Mouse (Mus musculus) forebrain, embryonic 15.5 days (tissue): ENCODE measurements around the gene Lrp10. TPM values are rescaled to one million over a fixed set of nuclear protein-coding genes. Genes with fewer than 3 reads are reported as not detected.

Experiments
- ATAC-seq: fragments of 200-750 bp; cut with Nextera tagmentation; replicated peaks from 2 replicates; pipeline ENCODE4 v1.8.0; 2017; ENCODE audit warnings: mild to moderate bottlenecking, moderate TSS enrichment, moderate library complexity
- H3K27ac ChIP-seq: fragments of 300-500 bp; sonication (generic); replicated peaks from 2 replicates; pipeline ENCODE4 v1.5.1; 2015; ENCODE audit warnings: mild to moderate bottlenecking, inconsistent platforms
- H3K27me3 ChIP-seq: fragments of 300-500 bp; sonication (generic); 2 replicates; pipeline ENCODE4 v1.6.1; 2015; ENCODE audit warnings: inconsistent platforms
- H3K36me3 ChIP-seq: fragments of 300-500 bp; sonication (generic); 2 replicates; pipeline ENCODE4 v1.6.1; 2015; ENCODE audit warnings: mild to moderate bottlenecking, inconsistent platforms
- H3K4me1 ChIP-seq: fragments of 300-500 bp; sonication (generic); 2 replicates; pipeline ENCODE4 v1.6.1; 2015; ENCODE audit warnings: inconsistent platforms
- H3K4me2 ChIP-seq: fragments of 300-500 bp; sonication (generic); replicated peaks from 2 replicates; pipeline ENCODE4 v1.6.1; 2015; ENCODE audit warnings: mild to moderate bottlenecking, inconsistent platforms
- H3K4me3 ChIP-seq: fragments of 300-500 bp; sonication (generic); 2 replicates; pipeline ENCODE4 v1.5.1; 2015; ENCODE audit warnings: mild to moderate bottlenecking, inconsistent platforms
- H3K9ac ChIP-seq: fragments of 300-500 bp; sonication (generic); replicated peaks from 2 replicates; pipeline ENCODE4 v1.6.1; 2015; ENCODE audit warnings: mild to moderate bottlenecking, inconsistent platforms
- H3K9me3 ChIP-seq: fragments of 300-500 bp; sonication (generic); 2 replicates; pipeline ENCODE4 v1.6.1; 2016; ENCODE audit warnings: inconsistent platforms
- WGBS: fragments of 180-500 bp; shearing (Covaris S2); methylation state at CpG from one replicate; pipeline ENCODE4 v1.1.7; 2015; ENCODE audit warnings: mixed read lengths; 5-methylcytosine and 5-hydroxymethylcytosine counted together
- polyA plus RNA-seq: library from polyadenylated mRNA; unstranded; fragments of >200 nt; fragmentation: Nextera tagmentation; extraction: Ambion mirVana; gene quantifications from 2 replicates; pipeline ENCODE4 v1.2.1, GENCODE M21; 2015

The Lrp10 gene
- polyA plus RNA-seq, 1 experiment from 2014 or later, result 32.5 TPM

DNA sequence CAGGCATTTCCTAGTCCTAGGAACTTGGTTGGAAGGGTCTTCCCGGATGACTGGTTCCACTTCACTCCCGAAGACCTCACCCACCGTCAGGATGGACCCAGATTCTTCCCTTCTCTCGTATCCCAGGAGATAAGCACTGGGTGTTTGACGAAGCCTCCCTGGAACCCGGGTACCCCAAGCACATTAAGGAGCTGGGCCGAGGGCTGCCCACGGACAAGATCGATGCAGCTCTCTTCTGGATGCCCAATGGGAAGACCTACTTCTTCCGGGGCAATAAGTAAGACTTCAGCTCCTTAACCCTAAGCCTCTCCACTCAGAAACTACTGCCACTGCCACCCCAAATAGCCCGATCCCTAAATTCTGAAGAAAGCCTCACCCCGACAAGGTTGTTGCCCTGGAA, 24.8 kb upstream of the Lrp10 start:
- Histone ChIP-seq H3K27me3 (no peaks in the 10 kb centered on the region), H3K4me3 (no peak overlapping the region), H3K4me1 (peaks cover 2% of the 10 kb centered on the region; the same call in 1 of the 2 replicates), H3K9me3 (no peaks in the 10 kb centered on the region), H3K9ac (no peak overlapping the region), H3K4me2 (no peak overlapping the region), H3K36me3 (peaks cover 7% of the 10 kb centered on the region; the same call in 1 of the 2 replicates), H3K27ac (no peak overlapping the region)
- no peak for ATAC-seq
- 78% methylated on average over 12 of the region's 12 CpGs for WGBS

DNA sequence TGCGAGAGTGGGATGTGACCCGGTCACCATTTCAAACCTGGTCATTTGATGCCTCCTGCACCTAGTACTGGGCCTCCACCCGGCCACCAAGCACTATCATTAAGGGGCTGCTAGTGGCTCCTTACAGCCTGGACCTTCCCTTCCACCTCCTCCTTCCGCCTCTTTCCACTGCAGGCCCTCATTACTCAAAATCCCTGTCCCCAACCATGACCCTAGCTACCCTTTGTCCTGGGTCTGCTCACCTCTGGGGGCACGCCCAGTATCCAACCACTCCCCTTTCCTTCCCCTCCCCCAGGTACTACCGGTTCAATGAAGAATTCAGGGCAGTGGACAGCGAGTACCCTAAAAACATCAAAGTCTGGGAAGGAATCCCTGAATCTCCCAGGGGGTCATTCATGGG, 24.3 kb upstream of the Lrp10 start:
- Histone ChIP-seq H3K27me3 (no peaks in the 10 kb centered on the region), H3K27ac (no peak overlapping the region), H3K4me2 (no peak overlapping the region), H3K9me3 (no peaks in the 10 kb centered on the region), H3K4me3 (no peak overlapping the region), H3K36me3 (peaks cover 7% of the 10 kb centered on the region; the same call in 1 of the 2 replicates), H3K9ac (no peak overlapping the region), H3K4me1 (no peaks in the 10 kb centered on the region)
- ATAC-seq, result no peak
- WGBS, result 63% methylated on average over 7 of the region's 7 CpGs

DNA sequence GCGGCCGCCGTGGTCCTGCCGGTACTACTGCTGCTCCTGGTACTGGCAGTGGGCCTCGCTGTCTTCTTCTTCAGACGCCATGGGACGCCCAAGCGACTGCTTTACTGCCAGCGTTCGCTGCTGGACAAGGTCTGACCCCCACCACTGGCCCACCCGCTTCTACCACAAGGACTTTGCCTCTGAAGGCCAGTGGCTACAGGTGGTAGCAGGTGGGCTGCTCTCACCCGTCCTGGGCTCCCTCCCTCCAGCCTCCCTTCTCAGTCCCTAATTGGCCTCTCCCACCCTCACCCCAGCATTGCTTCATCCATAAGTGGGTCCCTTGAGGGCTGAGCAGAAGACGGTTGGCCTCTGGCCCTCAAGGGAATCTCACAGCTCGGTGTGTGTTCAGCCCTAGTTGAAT, 23.4 kb upstream of the Lrp10 start:
- no peak overlapping the region for H3K9ac ChIP-seq
- H3K27ac ChIP-seq, result no peak overlapping the region
- H3K36me3 ChIP-seq, result peaks cover 7% of the 10 kb centered on the region; the same call in 1 of the 2 replicates
- H3K4me3 ChIP-seq, result no peak overlapping the region
- ATAC-seq, result no peak
- 95% methylated on average over 14 of the region's 14 CpGs for WGBS
- H3K9me3 ChIP-seq, result no peaks in the 10 kb centered on the region
- H3K4me1 ChIP-seq, result no peaks in the 10 kb centered on the region
- H3K27me3 ChIP-seq, result no peaks in the 10 kb centered on the region
- no peak overlapping the region for H3K4me2 ChIP-seq

DNA sequence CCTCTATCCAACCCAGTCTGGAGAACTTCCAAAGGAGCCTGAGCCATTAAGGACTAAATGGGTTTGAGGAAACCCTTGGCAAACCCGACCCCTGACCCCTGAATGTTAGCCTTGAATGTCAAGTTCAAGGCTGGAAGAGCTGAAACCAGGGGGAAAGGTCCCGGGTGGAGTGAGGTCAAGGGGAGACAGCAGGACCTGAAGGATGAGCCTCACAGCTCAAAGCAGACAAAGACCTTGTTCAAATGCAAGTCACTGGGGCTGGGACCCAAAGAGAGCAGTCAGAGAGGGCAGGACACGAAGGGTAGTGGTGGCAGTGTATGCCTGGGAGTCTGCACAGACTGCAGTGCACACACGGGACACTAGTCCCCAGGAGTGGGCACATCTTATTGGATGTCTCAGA, 22.6 kb upstream of the Lrp10 start:
- Histone ChIP-seq H3K4me1 (no peaks in the 10 kb centered on the region), H3K4me2 (no peak overlapping the region), H3K9me3 (no peaks in the 10 kb centered on the region), H3K36me3 (peaks cover 7% of the 10 kb centered on the region; the same call in 1 of the 2 replicates), H3K4me3 (no peak overlapping the region), H3K27ac (no peak overlapping the region), H3K27me3 (no peaks in the 10 kb centered on the region), H3K9ac (no peak overlapping the region)
- 87% methylated on average over 4 of the region's 4 CpGs for WGBS
- no peak for ATAC-seq

DNA sequence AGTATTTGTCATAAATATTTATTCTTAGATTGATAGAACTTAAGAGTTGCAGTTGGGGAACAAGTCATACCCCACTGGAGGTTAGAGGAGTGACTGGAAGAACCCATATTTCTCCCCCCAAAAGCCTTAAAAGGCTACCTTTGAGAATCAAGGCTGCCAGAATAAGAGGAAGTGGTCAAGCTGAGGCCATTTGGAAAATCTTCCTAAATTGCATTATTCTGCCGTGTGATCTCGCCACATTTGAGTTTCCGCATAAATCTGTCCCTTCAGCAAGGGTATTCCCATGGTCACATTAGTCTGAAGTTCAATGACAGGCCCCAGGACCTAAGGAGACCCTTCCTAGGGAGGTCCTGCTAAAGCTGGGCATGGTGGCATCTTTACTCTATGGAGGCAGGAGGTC, 21.4 kb upstream of the Lrp10 start:
- no peak for ATAC-seq
- H3K4me3 ChIP-seq, result no peak overlapping the region
- no peak overlapping the region for H3K4me2 ChIP-seq
- H3K9ac ChIP-seq, result no peak overlapping the region
- no peaks in the 10 kb centered on the region for H3K4me1 ChIP-seq
- no peak overlapping the region for H3K27ac ChIP-seq
- H3K36me3 ChIP-seq, result peaks cover 7% of the 10 kb centered on the region; the same call in 1 of the 2 replicates
- no peaks in the 10 kb centered on the region for H3K9me3 ChIP-seq
- WGBS, result 97% methylated on average over 3 of the region's 3 CpGs
- no peaks in the 10 kb centered on the region for H3K27me3 ChIP-seq

DNA sequence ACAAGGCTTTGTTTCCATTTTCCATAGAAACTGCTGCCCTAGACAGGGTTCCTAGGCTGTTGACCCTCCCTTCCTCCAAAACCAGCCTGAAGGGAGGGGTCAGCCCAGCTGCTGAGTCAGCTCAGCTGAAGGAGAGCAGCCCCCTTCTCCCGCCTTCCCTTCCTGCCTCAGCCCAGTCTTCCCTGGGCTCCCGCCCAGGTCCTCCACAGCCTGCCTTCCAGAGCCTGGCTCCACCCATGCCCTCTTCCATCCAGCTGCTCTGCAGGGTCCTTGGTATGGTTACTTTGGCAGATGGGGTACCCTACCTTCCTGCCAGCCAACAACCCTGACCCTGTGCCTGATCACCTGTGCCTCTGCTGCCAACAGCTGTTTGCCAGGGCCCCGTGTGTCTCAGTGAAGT, 20.7 kb upstream of the Lrp10 start:
- Histone ChIP-seq H3K4me3 (no peak overlapping the region), H3K27ac (peak overlapping the region; percentile 34), H3K9ac (no peak overlapping the region), H3K27me3 (no peaks in the 10 kb centered on the region), H3K4me2 (no peak overlapping the region), H3K4me1 (no peaks in the 10 kb centered on the region), H3K9me3 (no peaks in the 10 kb centered on the region), H3K36me3 (peaks cover 7% of the 10 kb centered on the region; the same call in 1 of the 2 replicates)
- WGBS, result 30% methylated on average over 3 of the region's 3 CpGs
- no peak for ATAC-seq

DNA sequence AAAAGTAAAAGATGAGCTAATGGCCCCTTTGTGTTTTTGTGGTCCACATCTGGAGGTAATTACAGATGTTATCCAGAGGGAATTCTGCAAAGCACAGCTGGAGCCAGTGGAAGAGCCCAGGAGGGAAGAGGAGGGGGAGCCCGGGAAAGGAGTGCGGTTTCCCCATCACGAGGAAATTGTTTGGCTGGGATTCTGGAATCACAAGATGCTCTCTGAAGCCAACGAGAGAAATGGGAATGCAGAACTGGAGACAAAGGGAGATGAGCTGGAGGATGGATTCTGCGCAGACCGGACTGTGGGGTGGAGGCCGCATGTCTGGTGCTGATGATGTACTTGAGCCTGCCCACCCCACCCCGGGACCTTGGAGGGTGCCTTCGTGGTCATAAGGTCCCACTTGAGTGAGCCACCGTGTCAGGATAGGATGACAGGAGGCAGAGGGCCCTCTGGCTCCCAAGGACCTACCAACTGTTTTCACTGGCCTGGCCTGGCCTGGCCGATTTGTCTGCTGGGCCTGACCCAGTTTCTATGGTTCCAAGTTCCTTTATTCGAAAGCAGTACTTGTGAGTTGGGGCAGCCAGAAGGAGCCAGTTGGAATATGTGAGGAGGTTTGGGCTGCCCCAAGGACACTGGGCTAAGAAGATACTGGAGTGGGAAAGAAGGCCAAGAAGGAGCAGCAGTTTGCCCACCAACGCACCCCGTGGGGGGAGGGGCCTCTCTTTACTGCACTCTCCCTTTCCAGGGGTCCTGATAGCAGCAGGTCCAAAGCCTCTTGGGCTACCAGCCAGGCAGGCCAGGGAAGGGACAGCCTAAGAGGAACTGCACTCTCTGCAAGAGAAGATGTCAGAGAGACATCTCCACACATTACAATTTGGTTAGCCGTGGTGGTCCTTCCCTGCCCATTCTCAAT, 20.0 kb upstream of the Lrp10 start:
- WGBS, result 63% methylated on average over 15 of the region's 15 CpGs
- H3K27ac ChIP-seq, result peak overlapping the region; percentile 41
- H3K4me3 ChIP-seq, result no peak overlapping the region
- no peaks in the 10 kb centered on the region for H3K27me3 ChIP-seq
- no peak overlapping the region for H3K4me2 ChIP-seq
- peaks cover 4% of the 10 kb centered on the region; the same call in 1 of the 2 replicates for H3K36me3 ChIP-seq
- ATAC-seq, result no peak
- H3K9me3 ChIP-seq, result no peaks in the 10 kb centered on the region
- peaks cover 3% of the 10 kb centered on the region; the same call in 1 of the 2 replicates for H3K4me1 ChIP-seq
- no peak overlapping the region for H3K9ac ChIP-seq

DNA sequence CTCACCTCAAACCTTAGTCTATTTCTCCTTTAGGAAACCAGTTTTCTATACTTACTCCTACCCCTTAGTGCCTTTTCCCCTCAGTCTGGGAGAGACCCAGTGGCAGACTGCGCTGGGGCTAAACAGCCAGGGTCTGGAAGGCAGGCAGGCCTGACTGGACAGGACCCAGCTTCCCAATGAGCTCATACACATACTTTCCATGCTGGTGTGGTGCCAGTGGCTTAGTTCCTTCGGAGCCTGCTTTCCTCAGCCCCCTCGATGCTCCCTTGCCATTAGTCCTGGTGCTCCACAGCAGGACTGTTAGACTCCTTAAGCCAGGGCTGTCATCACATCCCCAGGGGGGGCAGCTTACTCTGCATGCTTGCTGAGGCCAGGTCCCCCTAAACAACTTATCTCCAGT, 18.5 kb upstream of the Lrp10 start:
- 54% methylated on average over 3 of the region's 3 CpGs for WGBS
- Histone ChIP-seq H3K4me3 (no peak overlapping the region), H3K9ac (no peak overlapping the region), H3K4me1 (peaks cover 7% of the 10 kb centered on the region; the same call in 1 of the 2 replicates), H3K9me3 (no peaks in the 10 kb centered on the region), H3K36me3 (no peaks in the 10 kb centered on the region; the same call in 1 of the 2 replicates), H3K27me3 (no peaks in the 10 kb centered on the region), H3K4me2 (no peak overlapping the region), H3K27ac (no peak overlapping the region)
- no peak for ATAC-seq

DNA sequence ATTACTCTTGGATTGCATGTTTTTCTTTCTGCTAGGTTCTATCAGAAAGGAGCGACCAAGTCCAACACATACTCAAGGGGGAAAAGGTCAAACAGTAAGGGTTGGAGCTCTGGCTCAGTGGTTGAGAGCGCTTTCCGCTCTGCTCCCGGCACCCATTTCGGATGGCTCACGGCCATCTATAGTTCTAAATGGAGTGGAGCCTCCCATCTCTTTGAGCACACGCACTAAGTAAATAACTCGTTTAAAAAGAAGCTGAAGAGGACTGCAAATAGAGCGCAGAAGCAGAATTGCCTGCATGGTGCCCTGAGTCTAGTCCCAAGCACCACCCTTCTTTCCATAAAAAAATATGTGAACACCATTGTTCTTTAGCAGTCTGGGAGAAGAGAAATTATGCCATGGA, 10.4 kb upstream of the Lrp10 start:
- WGBS, result 88% methylated on average over 9 of the region's 9 CpGs
- H3K4me3 ChIP-seq, result no peak overlapping the region

DNA sequence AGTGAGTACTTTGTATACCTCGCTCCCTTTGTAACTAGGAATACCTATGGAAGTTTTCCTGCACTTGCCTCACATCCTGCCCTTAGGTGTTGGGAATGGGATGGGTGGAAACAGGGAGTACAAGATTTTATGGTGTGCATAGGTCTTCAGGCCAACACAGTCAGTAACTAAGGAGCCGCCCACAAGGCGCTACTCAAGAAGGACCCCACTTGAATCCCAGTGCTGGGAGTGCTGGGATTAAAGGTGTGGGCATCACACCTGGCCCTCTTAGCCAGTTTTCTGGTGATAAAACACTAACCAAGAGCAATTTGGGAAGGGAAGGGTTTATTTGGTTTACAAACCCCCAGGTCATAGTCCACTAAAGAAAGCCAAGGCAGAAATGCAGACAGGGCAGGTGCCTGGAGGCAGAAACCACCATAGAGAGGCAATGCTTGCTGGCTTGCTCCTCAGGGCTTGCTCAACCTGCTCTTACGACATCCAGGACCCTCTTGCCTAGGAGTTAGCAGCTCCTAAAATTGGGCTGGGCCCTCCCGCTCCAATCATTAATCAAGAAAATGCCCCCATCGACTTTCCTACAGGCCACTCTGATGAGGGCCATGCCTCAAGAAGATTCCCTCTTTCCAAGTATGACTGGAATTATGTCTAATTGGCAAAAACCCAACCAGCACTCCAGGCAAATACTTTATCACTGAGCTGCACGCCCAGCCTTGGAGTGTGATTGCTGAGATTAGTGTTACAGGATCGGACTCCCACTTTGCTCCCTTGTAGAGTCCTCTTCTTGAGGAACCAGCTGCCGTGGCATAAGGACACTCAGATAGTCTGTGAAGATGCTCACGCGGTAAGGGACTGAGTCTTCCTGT, 9.0 kb upstream of the Lrp10 start:
- no peaks in the 10 kb centered on the region for H3K4me1 ChIP-seq
- H3K4me2 ChIP-seq, result no peak overlapping the region
- ATAC-seq, result no peak
- no peak overlapping the region for H3K9ac ChIP-seq
- WGBS, result 85% methylated on average over 11 of the region's 11 CpGs
- no peaks in the 10 kb centered on the region for H3K27me3 ChIP-seq
- H3K36me3 ChIP-seq, result no peaks in the 10 kb centered on the region
- no peak overlapping the region for H3K27ac ChIP-seq
- H3K9me3 ChIP-seq, result no peaks in the 10 kb centered on the region
- H3K4me3 ChIP-seq, result no peak overlapping the region

More for the DNA sequence above, 10.4 kb upstream of the Lrp10 start:
- Histone ChIP-seq H3K36me3 (no peaks in the 10 kb centered on the region), H3K4me1 (peaks cover 7% of the 10 kb centered on the region; the same call in 1 of the 2 replicates), H3K9ac (no peak overlapping the region), H3K9me3 (no peaks in the 10 kb centered on the region), H3K4me2 (no peak overlapping the region), H3K27me3 (no peaks in the 10 kb centered on the region), H3K27ac (no peak overlapping the region)
- ATAC-seq, result no peak

DNA sequence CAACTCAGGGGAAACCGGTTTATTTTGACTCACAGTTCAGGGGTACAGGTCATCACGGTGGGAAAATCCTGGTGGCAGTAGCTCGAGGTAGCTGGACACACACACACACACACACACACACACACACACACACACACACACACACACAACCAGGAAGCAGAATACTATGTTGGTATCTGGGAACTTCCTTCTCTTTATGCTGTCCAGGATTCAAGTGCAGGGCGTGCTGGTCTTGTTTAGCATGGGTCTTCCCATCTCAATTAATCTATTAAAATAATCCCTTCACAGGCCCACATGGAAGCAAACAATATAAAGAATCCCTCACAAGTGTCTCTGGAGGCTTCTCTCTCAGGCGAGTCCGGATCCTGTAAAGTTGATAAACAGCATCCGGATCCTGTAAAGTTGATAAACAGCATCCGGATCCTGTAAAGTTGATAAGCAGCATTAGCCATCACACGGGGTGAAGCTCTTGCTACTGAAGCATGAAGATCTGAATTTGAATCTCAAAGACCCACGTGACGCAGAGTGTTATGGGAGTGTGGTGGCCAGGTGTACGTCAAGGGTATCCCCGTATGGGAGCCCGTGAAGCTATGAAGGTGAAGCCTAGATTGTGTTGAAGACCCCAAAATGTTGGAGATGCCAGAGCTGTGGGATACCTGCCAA, 5.9 kb upstream of the Lrp10 start:
- H3K4me3 ChIP-seq, result no peak overlapping the region
- no peak overlapping the region for H3K4me2 ChIP-seq
- H3K4me1 ChIP-seq, result no peaks in the 10 kb centered on the region
- no peak overlapping the region for H3K27ac ChIP-seq
- H3K36me3 ChIP-seq, result no peaks in the 10 kb centered on the region
- 87% methylated on average over 14 of the region's 14 CpGs for WGBS
- H3K27me3 ChIP-seq, result no peaks in the 10 kb centered on the region
- H3K9ac ChIP-seq, result no peak overlapping the region
- no peak for ATAC-seq
- H3K9me3 ChIP-seq, result no peaks in the 10 kb centered on the region
